Mouse (Mus musculus): ENCODE results near the gene Slc11a2. TPM values are rescaled to one million over a fixed set of nuclear protein-coding genes. Genes with fewer than 3 reads are reported as not detected.

Slc11a2 gene
- total RNA-seq, 1 experiment, result 59.8 TPM

GRCm38 (mm10) chr15:100436112-100436511 is 11.2 kb upstream of the Slc11a2 start:
- Histone ChIP-seq H3K4me3 (ENCODE audit: insufficient read depth in 1 of 2, low read depth in 1 of 2, low read length in 2 of 2, poor library complexity in 1 of 2, severe bottlenecking in 1 of 2) (no peak overlapping the region), H3K9ac (ENCODE audit: insufficient read depth, low read depth, low read length, poor library complexity, severe bottlenecking) (no peak overlapping the region), H3K27ac (ENCODE audit: insufficient read depth, low read depth, low read length, poor library complexity, severe bottlenecking) (no peak overlapping the region), H3K9me3 (ENCODE audit: control insufficient read depth, insufficient read depth, low read depth, low read length) (no peaks in the 10 kb centered on the region), H3K36me3 (ENCODE audit: control insufficient read depth, insufficient read depth, low read length, poor library complexity, severe bottlenecking) (no peaks in the 10 kb centered on the region), H3K4me1 (ENCODE audit: control insufficient read depth in 2 of 2, insufficient read depth in 2 of 2, low read length in 2 of 2, poor library complexity in 1 of 2) (no peaks in the 10 kb centered on the region; a peak in 2 of 4 replicates)
- no peak for TF ChIP-seq HCFC1 (IDR thresholded peaks at IDR 0.05; ENCODE audit: borderline replicate concordance, insufficient read depth, low read length)
- TF ChIP-seq ZC3H11A (IDR thresholded peaks at IDR 0.05; ENCODE audit: borderline replicate concordance, low read depth, low read length), result no peak
- TF ChIP-seq ZNF384 (IDR thresholded peaks at IDR 0.05; ENCODE audit: low read depth, low read length), result no peak
- TF ChIP-seq MAFK (IDR thresholded peaks at IDR 0.05; ENCODE audit: insufficient read depth, low read depth, low read length), result no peak
- TF ChIP-seq CHD2 (IDR thresholded peaks at IDR 0.05; ENCODE audit: low read depth, low read length), result no peak
- no peak for DNase-seq (ENCODE audit: low read depth, low spot score)
- in situ Hi-C loops (cut with MboI; ENCODE audit: low sequenced_read_pairs in 2 of 2, unreplicated experiment in 2 of 2), result no loop called here

GRCm38 (mm10) chr15:100433234-100433633 is 8.4 kb upstream of the Slc11a2 start:
- H3K27ac ChIP-seq (ENCODE audit: insufficient read depth, low read depth, low read length, poor library complexity, severe bottlenecking), result no peak overlapping the region

GRCm38 (mm10) chr15:100429959-100430565 is 5.2 kb upstream of the Slc11a2 start:
- DNase-seq (ENCODE audit: low read depth, low spot score), result no peak
- Histone ChIP-seq H3K4me1 (ENCODE audit: control insufficient read depth in 2 of 2, insufficient read depth in 2 of 2, low read length in 2 of 2, poor library complexity in 1 of 2) (peaks cover 2 to 3% of the 10 kb centered on the region in 2 experiments; a peak in 2 of 4 replicates), H3K36me3 (ENCODE audit: control insufficient read depth, insufficient read depth, low read length, poor library complexity, severe bottlenecking) (no peaks in the 10 kb centered on the region), H3K4me3 (ENCODE audit: insufficient read depth in 1 of 2, low read depth in 1 of 2, low read length in 2 of 2, poor library complexity in 1 of 2, severe bottlenecking in 1 of 2) (no peak overlapping the region), H3K9ac (ENCODE audit: insufficient read depth, low read depth, low read length, poor library complexity, severe bottlenecking) (no peak overlapping the region), H3K9me3 (ENCODE audit: control insufficient read depth, insufficient read depth, low read depth, low read length) (no peaks in the 10 kb centered on the region), H3K27ac (ENCODE audit: insufficient read depth, low read depth, low read length, poor library complexity, severe bottlenecking) (no peak overlapping the region)
- TF ChIP-seq ZNF384 (IDR thresholded peaks at IDR 0.05; ENCODE audit: low read depth, low read length) (no peak), ZC3H11A (IDR thresholded peaks at IDR 0.05; ENCODE audit: borderline replicate concordance, low read depth, low read length) (no peak), CHD2 (IDR thresholded peaks at IDR 0.05; ENCODE audit: low read depth, low read length) (no peak), MAFK (IDR thresholded peaks at IDR 0.05; ENCODE audit: insufficient read depth, low read depth, low read length) (no peak), HCFC1 (IDR thresholded peaks at IDR 0.05; ENCODE audit: borderline replicate concordance, insufficient read depth, low read length) (no peak)
- in situ Hi-C loops (cut with MboI; ENCODE audit: low sequenced_read_pairs in 2 of 2, unreplicated experiment in 2 of 2), result no loop called here

More at GRCm38 (mm10) chr15:100433234-100433633, 8.4 kb upstream of the Slc11a2 start:
- no peak overlapping the region for H3K4me3 ChIP-seq (ENCODE audit: insufficient read depth in 1 of 2, low read depth in 1 of 2, low read length in 2 of 2, poor library complexity in 1 of 2, severe bottlenecking in 1 of 2)
- H3K36me3 ChIP-seq (ENCODE audit: control insufficient read depth, insufficient read depth, low read length, poor library complexity, severe bottlenecking), result no peaks in the 10 kb centered on the region
- H3K4me1 ChIP-seq (ENCODE audit: control insufficient read depth in 2 of 2, insufficient read depth in 2 of 2, low read length in 2 of 2, poor library complexity in 1 of 2), result peaks cover 0 to 1% of the 10 kb centered on the region in 2 experiments; a peak in 1 of 4 replicates
- DNase-seq (ENCODE audit: low read depth, low spot score), result no peak
- no peaks in the 10 kb centered on the region for H3K9me3 ChIP-seq (ENCODE audit: control insufficient read depth, insufficient read depth, low read depth, low read length)
- in situ Hi-C loops (cut with MboI; ENCODE audit: low sequenced_read_pairs in 2 of 2, unreplicated experiment in 2 of 2), result no loop called here
- TF ChIP-seq ZNF384 (IDR thresholded peaks at IDR 0.05; ENCODE audit: low read depth, low read length) (no peak), HCFC1 (IDR thresholded peaks at IDR 0.05; ENCODE audit: borderline replicate concordance, insufficient read depth, low read length) (no peak), CHD2 (IDR thresholded peaks at IDR 0.05; ENCODE audit: low read depth, low read length) (no peak), MAFK (IDR thresholded peaks at IDR 0.05; ENCODE audit: insufficient read depth, low read depth, low read length) (no peak), ZC3H11A (IDR thresholded peaks at IDR 0.05; ENCODE audit: borderline replicate concordance, low read depth, low read length) (no peak)
- no peak overlapping the region for H3K9ac ChIP-seq (ENCODE audit: insufficient read depth, low read depth, low read length, poor library complexity, severe bottlenecking)

GRCm38 (mm10) chr15:100428296-100428905 is 3.5 kb upstream of the Slc11a2 start:
- H3K9ac ChIP-seq (ENCODE audit: insufficient read depth, low read depth, low read length, poor library complexity, severe bottlenecking), result no peak overlapping the region
- H3K9me3 ChIP-seq (ENCODE audit: control insufficient read depth, insufficient read depth, low read depth, low read length), result no peaks in the 10 kb centered on the region
- no peak overlapping the region for H3K27ac ChIP-seq (ENCODE audit: insufficient read depth, low read depth, low read length, poor library complexity, severe bottlenecking)
- H3K4me1 ChIP-seq (ENCODE audit: control insufficient read depth in 2 of 2, insufficient read depth in 2 of 2, low read length in 2 of 2, poor library complexity in 1 of 2), result peaks cover 2 to 6% of the 10 kb centered on the region in 2 experiments; a peak in 3 of 4 replicates
- in situ Hi-C loops (cut with MboI; ENCODE audit: low sequenced_read_pairs in 2 of 2, unreplicated experiment in 2 of 2), result no loop called here
- TF ChIP-seq HCFC1 (IDR thresholded peaks at IDR 0.05; ENCODE audit: borderline replicate concordance, insufficient read depth, low read length), result no peak
- no peak for TF ChIP-seq ZC3H11A (IDR thresholded peaks at IDR 0.05; ENCODE audit: borderline replicate concordance, low read depth, low read length)
- TF ChIP-seq MAFK (IDR thresholded peaks at IDR 0.05; ENCODE audit: insufficient read depth, low read depth, low read length), result no peak
- TF ChIP-seq ZNF384 (IDR thresholded peaks at IDR 0.05; ENCODE audit: low read depth, low read length), result no peak
- TF ChIP-seq CHD2 (IDR thresholded peaks at IDR 0.05; ENCODE audit: low read depth, low read length), result no peak
- H3K4me3 ChIP-seq (ENCODE audit: insufficient read depth in 1 of 2, low read depth in 1 of 2, low read length in 2 of 2, poor library complexity in 1 of 2, severe bottlenecking in 1 of 2), result no peak overlapping the region
- no peak for DNase-seq (ENCODE audit: low read depth, low spot score)
- H3K36me3 ChIP-seq (ENCODE audit: control insufficient read depth, insufficient read depth, low read length, poor library complexity, severe bottlenecking), result no peaks in the 10 kb centered on the region
